Mouse (Mus musculus): ENCODE measurements around the gene Scarb1. TPM values are rescaled to one million over a fixed set of nuclear protein-coding genes. Genes with fewer than 3 reads are reported as not detected.

Scarb1 gene
- polyA plus RNA-seq, 1 experiment from 2014 or later = 36.5 TPM

GRCm38 (mm10) chr5:125246711-125247110 is 94.2 kb downstream of the Scarb1 start:
- Histone ChIP-seq H3K27ac (no peak overlapping the region), H3K27me3 (no peaks in the 10 kb centered on the region), H3K36me3 (no peaks in the 10 kb centered on the region), H3K9me3 (no peaks in the 10 kb centered on the region), H3K4me1 (replicated peaks) (peaks cover 25% of the 10 kb centered on the region), H3K4me3 (replicated peaks) (no peak overlapping the region), H3K9ac (replicated peaks) (no peak overlapping the region), H3K4me2 (no peak overlapping the region)
- no peak for ATAC-seq (ENCODE audit: insufficient number of reproducible peaks, insufficient read depth, low FRiP score, low TSS enrichment, low read depth)
- WGBS = 80% methylated on average over 4 of the region's 4 CpGs

DNA sequence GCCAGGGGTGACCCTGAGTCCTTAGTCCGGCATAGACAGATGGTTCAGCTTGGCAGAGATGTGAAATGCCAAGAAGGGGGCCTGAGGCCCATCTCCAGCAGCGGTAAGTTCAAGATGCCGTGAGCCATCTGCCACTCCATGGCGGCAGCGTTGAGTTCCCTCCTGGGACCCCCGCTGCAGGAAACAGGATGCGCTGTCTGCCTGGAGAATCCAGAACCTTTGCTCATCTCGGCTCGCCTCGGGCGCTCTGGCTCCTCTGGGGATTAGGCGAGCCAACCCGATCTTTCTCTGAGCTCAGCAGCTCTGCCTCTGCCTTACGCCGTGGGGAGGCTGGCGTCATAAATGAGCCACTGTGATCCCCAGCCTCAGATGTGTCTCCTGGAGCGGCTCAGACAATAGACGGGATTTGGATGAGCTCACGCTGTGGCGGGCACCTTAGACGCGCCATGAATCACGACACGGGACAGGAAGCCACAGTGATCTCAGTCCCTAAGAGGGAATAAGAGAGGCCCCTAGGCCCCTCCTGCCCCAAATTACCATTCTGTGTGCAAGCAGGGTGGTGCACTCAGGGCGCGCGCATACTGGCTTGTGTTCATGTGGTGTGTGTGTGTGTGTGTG is 95.3 kb downstream of the Scarb1 start:
- Histone ChIP-seq H3K4me1 (replicated peaks) (peaks cover 29% of the 10 kb centered on the region), H3K27me3 (no peaks in the 10 kb centered on the region), H3K9me3 (no peaks in the 10 kb centered on the region), H3K4me2 (peak overlapping the region; percentile 73), H3K9ac (replicated peaks) (peak overlapping the region; percentile 58), H3K4me3 (replicated peaks) (peak overlapping the region; percentile 37), H3K36me3 (no peaks in the 10 kb centered on the region), H3K27ac (peak overlapping the region; percentile 76)
- no peak for ATAC-seq (ENCODE audit: insufficient number of reproducible peaks, insufficient read depth, low FRiP score, low TSS enrichment, low read depth)
- 3% methylated on average over 27 of the region's 27 CpGs for WGBS

- Histone ChIP-seq H3K27ac (peak overlapping the region; percentile 76), H3K4me1 (replicated peaks) (peaks cover 29% of the 10 kb centered on the region), H3K36me3 (no peaks in the 10 kb centered on the region), H3K27me3 (no peaks in the 10 kb centered on the region), H3K4me3 (replicated peaks) (peak overlapping the region; percentile 37), H3K9ac (replicated peaks) (peak overlapping the region; percentile 58), H3K9me3 (no peaks in the 10 kb centered on the region), H3K4me2 (peak overlapping the region; percentile 73)
- 10% methylated on average over 13 of the region's 13 CpGs for WGBS
- no peak for ATAC-seq (ENCODE audit: insufficient number of reproducible peaks, insufficient read depth, low FRiP score, low TSS enrichment, low read depth)
These were observed 95.9 kb downstream of the Scarb1 start for GRCm38 (mm10) chr5:125244825-125245533.

- H3K9me3 ChIP-seq = no peaks in the 10 kb centered on the region
- H3K9ac ChIP-seq (replicated peaks) = no peak overlapping the region
- H3K27ac ChIP-seq = no peak overlapping the region
- H3K4me3 ChIP-seq (replicated peaks) = no peak overlapping the region
- H3K27me3 ChIP-seq = no peaks in the 10 kb centered on the region
- H3K4me1 ChIP-seq (replicated peaks) = peaks cover 29% of the 10 kb centered on the region
- no peak for ATAC-seq (ENCODE audit: insufficient number of reproducible peaks, insufficient read depth, low FRiP score, low TSS enrichment, low read depth)
- H3K4me2 ChIP-seq = no peak overlapping the region
- 51% methylated on average over 6 of the region's 6 CpGs for WGBS
- H3K36me3 ChIP-seq = no peaks in the 10 kb centered on the region
These were observed 97.0 kb downstream of the Scarb1 start for GRCm38 (mm10) chr5:125243928-125244327.

GRCm38 (mm10) chr5:125242111-125242510 is 98.8 kb downstream of the Scarb1 start:
- Histone ChIP-seq H3K27me3 (no peaks in the 10 kb centered on the region), H3K9ac (replicated peaks) (no peak overlapping the region), H3K4me1 (replicated peaks) (peaks cover 29% of the 10 kb centered on the region), H3K9me3 (no peaks in the 10 kb centered on the region), H3K27ac (no peak overlapping the region; the same call in 1 of the 2 replicates), H3K36me3 (no peaks in the 10 kb centered on the region), H3K4me3 (replicated peaks) (no peak overlapping the region), H3K4me2 (no peak overlapping the region)
- no peak for ATAC-seq (ENCODE audit: insufficient number of reproducible peaks, insufficient read depth, low FRiP score, low TSS enrichment, low read depth)
- WGBS = 42% methylated on average over 7 of the region's 7 CpGs

DNA sequence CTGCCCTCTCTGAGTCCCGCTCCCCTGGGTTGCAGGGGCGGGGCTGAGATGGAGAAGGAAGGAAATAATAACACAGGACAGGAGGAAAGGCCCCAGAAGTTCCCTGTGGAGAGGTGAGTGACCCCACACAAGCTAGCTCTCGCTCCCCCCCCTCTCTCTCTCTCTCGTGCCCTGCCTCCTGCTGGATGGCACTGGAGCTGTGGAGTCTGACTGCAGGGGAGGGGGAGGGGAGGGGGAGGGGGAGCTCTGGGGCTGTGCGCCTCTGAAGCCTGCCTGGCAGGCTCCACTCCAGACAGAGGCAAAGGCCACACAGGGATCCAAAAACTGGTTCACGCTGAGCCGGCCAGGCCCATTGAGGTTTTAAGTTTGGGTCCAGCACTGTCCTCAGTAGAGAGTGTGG is 99.3 kb downstream of the Scarb1 start:
- Histone ChIP-seq H3K36me3 (no peaks in the 10 kb centered on the region), H3K27ac (peak overlapping the region; percentile 19; the same call in 1 of the 2 replicates), H3K4me2 (no peak overlapping the region), H3K9me3 (no peaks in the 10 kb centered on the region), H3K4me1 (replicated peaks) (peaks cover 29% of the 10 kb centered on the region), H3K27me3 (no peaks in the 10 kb centered on the region), H3K9ac (replicated peaks) (peak overlapping the region; percentile 24; the same call in 1 of the 2 replicates), H3K4me3 (replicated peaks) (no peak overlapping the region)
- ATAC-seq (ENCODE audit: insufficient number of reproducible peaks, insufficient read depth, low FRiP score, low TSS enrichment, low read depth) = no peak
- WGBS = 9% methylated on average over 7 of the region's 7 CpGs

GRCm38 (mm10) chr5:125240124-125240781 is 100.6 kb downstream of the Scarb1 start:
- Histone ChIP-seq H3K36me3 (no peaks in the 10 kb centered on the region), H3K9ac (replicated peaks) (no peak overlapping the region), H3K4me2 (no peak overlapping the region), H3K4me3 (replicated peaks) (no peak overlapping the region), H3K4me1 (replicated peaks) (peaks cover 19% of the 10 kb centered on the region), H3K27ac (no peak overlapping the region), H3K9me3 (0 out of 2 replicates have a peak, but pooled peaks cover 3% of the 10 kb centered on the region), H3K27me3 (no peaks in the 10 kb centered on the region)
- no peak for ATAC-seq (ENCODE audit: insufficient number of reproducible peaks, insufficient read depth, low FRiP score, low TSS enrichment, low read depth)
- WGBS = 18% methylated on average over 6 of the region's 6 CpGs

GRCm38 (mm10) chr5:125235874-125236273 is 105.0 kb downstream of the Scarb1 start:
- H3K9me3 ChIP-seq = 0 out of 2 replicates have a peak, but pooled peaks cover 3% of the 10 kb centered on the region
- H3K27me3 ChIP-seq = no peaks in the 10 kb centered on the region
- no peak overlapping the region for H3K4me2 ChIP-seq
- H3K4me3 ChIP-seq (replicated peaks) = no peak overlapping the region
- no peak overlapping the region for H3K9ac ChIP-seq (replicated peaks)
- no peak for ATAC-seq (ENCODE audit: insufficient number of reproducible peaks, insufficient read depth, low FRiP score, low TSS enrichment, low read depth)
- H3K36me3 ChIP-seq = no peaks in the 10 kb centered on the region
- WGBS = 38% methylated on average over 6 of the region's 6 CpGs
- no peaks in the 10 kb centered on the region; the same call in 1 of the 2 replicates for H3K4me1 ChIP-seq (replicated peaks)
- H3K27ac ChIP-seq = no peak overlapping the region

GRCm38 (mm10) chr5:125235398-125235797 is 105.5 kb downstream of the Scarb1 start:
- H3K4me1 ChIP-seq (replicated peaks) = no peaks in the 10 kb centered on the region; the same call in 1 of the 2 replicates
- no peaks in the 10 kb centered on the region for H3K36me3 ChIP-seq
- H3K27me3 ChIP-seq = no peaks in the 10 kb centered on the region
- H3K4me3 ChIP-seq (replicated peaks) = no peak overlapping the region
- H3K9ac ChIP-seq (replicated peaks) = no peak overlapping the region
- H3K27ac ChIP-seq = no peak overlapping the region
- 93% methylated on average over 3 of the region's 3 CpGs for WGBS
- H3K4me2 ChIP-seq = no peak overlapping the region
- ATAC-seq (ENCODE audit: insufficient number of reproducible peaks, insufficient read depth, low FRiP score, low TSS enrichment, low read depth) = no peak
- 0 out of 2 replicates have a peak, but pooled peaks cover 3% of the 10 kb centered on the region for H3K9me3 ChIP-seq

DNA sequence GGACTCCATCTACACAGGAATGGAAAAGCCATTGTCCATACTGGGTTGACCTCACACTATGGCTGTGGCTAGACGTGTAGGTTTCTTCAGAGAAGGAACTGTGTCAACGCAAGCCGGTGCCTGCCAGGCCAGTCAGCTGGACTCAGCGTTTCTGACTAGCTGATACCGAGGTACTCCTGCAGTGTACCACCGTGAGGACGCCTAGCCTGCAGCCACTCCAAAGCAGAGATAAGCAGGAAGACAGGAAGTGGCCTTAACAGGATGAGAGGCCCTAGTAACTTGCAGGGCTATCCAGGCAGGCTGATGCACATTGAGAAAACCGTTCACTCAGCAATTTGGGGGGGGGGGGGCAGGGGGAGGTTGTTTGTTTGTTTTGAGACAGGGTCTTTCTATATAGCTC is 106.5 kb downstream of the Scarb1 start:
- WGBS = 75% methylated on average over 8 of the region's 8 CpGs
- 0 out of 2 replicates have a peak, but pooled peaks cover 3% of the 10 kb centered on the region for H3K9me3 ChIP-seq
- no peaks in the 10 kb centered on the region for H3K36me3 ChIP-seq
- H3K27ac ChIP-seq = no peak overlapping the region
- H3K27me3 ChIP-seq = no peaks in the 10 kb centered on the region
- no peak overlapping the region for H3K4me2 ChIP-seq
- H3K4me3 ChIP-seq (replicated peaks) = no peak overlapping the region
- no peak for ATAC-seq (ENCODE audit: insufficient number of reproducible peaks, insufficient read depth, low FRiP score, low TSS enrichment, low read depth)
- no peaks in the 10 kb centered on the region; the same call in 1 of the 2 replicates for H3K4me1 ChIP-seq (replicated peaks)
- H3K9ac ChIP-seq (replicated peaks) = no peak overlapping the region

GRCm38 (mm10) chr5:125233478-125233877 is 107.4 kb downstream of the Scarb1 start:
- no peak for ATAC-seq (ENCODE audit: insufficient number of reproducible peaks, insufficient read depth, low FRiP score, low TSS enrichment, low read depth)
- no peak overlapping the region for H3K4me3 ChIP-seq (replicated peaks)
- 0 out of 2 replicates have a peak, but pooled peaks cover 3% of the 10 kb centered on the region for H3K9me3 ChIP-seq
- no peaks in the 10 kb centered on the region; the same call in 1 of the 2 replicates for H3K4me1 ChIP-seq (replicated peaks)
- no peaks in the 10 kb centered on the region for H3K36me3 ChIP-seq
- no peak overlapping the region for H3K9ac ChIP-seq (replicated peaks)
- H3K4me2 ChIP-seq = no peak overlapping the region
- 96% methylated on average over 1 of the region's 1 CpGs for WGBS
- no peaks in the 10 kb centered on the region for H3K27me3 ChIP-seq
- H3K27ac ChIP-seq = no peak overlapping the region

All from limb, embryonic 12.5 days (tissue).